Mouse (Mus musculus) T-cell, adult 2 months (primary cell): Measurements from ENCODE around the gene Apbb2.
"Not testable (repeated sequence)": the region's sequence is repeated elsewhere in the genome, so short reads cannot be mapped to it uniquely, and the experiment has no call there.

Source experiments
- DNase-seq: peaks from one replicate; pipeline ENCODE4 v3.0.0; 2022; ENCODE audit warnings: low spot score

Apbb2 gene

GRCm38 (mm10) chr5:66294106-66294625, 324.4 kb downstream of the Apbb2 start:
- no peak for DNase-seq

- no peak for DNase-seq
These were observed 337.8 kb downstream of the Apbb2 start for GRCm38 (mm10) chr5:66280742-66281141.

GRCm38 (mm10) chr5:66279650-66280049, 338.9 kb downstream of the Apbb2 start:
- DNase-seq = no peak

GRCm38 (mm10) chr5:66274417-66274816, 344.2 kb downstream of the Apbb2 start:
- DNase-seq = no peak

GRCm38 (mm10) chr5:66271141-66271540, 347.4 kb downstream of the Apbb2 start:
- DNase-seq = no peak

- no peak for DNase-seq
These were observed 349.0 kb downstream of the Apbb2 start for GRCm38 (mm10) chr5:66269616-66270015.

GRCm38 (mm10) chr5:66263398-66263797, 355.2 kb downstream of the Apbb2 start:
- DNase-seq = no peak

GRCm38 (mm10) chr5:66262475-66262874, 356.1 kb downstream of the Apbb2 start:
- no peak for DNase-seq

- DNase-seq = peak; percentile 19
These were observed 358.7 kb downstream of the Apbb2 start, which contains the start of gene Nsun7 for GRCm38 (mm10) chr5:66259756-66260448. TSS of gene Nsun7 (plus strand) at chr5:66259897.

- not testable (repeated sequence) for DNase-seq
These were observed 359.2 kb downstream of the Apbb2 start for GRCm38 (mm10) chr5:66259431-66259755.

- no peak for DNase-seq
These were observed 359.6 kb downstream of the Apbb2 start for GRCm38 (mm10) chr5:66259000-66259399.

GRCm38 (mm10) chr5:66255044-66255443, 363.5 kb downstream of the Apbb2 start:
- no peak for DNase-seq

GRCm38 (mm10) chr5:66253219-66253618, 365.4 kb downstream of the Apbb2 start:
- no peak for DNase-seq
